Mouse (Mus musculus) limb, embryonic 12.5 days (tissue): Measurements from ENCODE around the gene Tln2. TPM values are rescaled to one million over a fixed set of nuclear protein-coding genes. Genes with fewer than 3 reads are reported as not detected.
A peak's percentile ranks its signal among the peaks of the same experiment; 100 is the strongest.

Experiments
- ATAC-seq: fragments of 200-750 bp; cut with Nextera tagmentation; 2 replicates; pipeline ENCODE4 v1.8.0; 2017; ENCODE audit warnings: low read depth, moderate TSS enrichment; ENCODE audit not compliant: insufficient number of reproducible peaks, insufficient read depth, low FRiP score, low TSS enrichment
- H3K27ac ChIP-seq: fragments of 300-500 bp; sonication (generic); 2 replicates; pipeline ENCODE4 v1.5.1; 2016; ENCODE audit warnings: mild to moderate bottlenecking, moderate library complexity
- H3K27me3 ChIP-seq: fragments of 300-500 bp; sonication (generic); 2 replicates; pipeline ENCODE4 v1.6.1; 2016; ENCODE audit warnings: mild to moderate bottlenecking, moderate library complexity
- H3K36me3 ChIP-seq: fragments of 300-500 bp; sonication (generic); 2 replicates; pipeline ENCODE4 v1.6.1; 2016; ENCODE audit warnings: mild to moderate bottlenecking, moderate library complexity
- H3K4me1 ChIP-seq: fragments of 300-500 bp; sonication (generic); replicated peaks from 2 replicates; pipeline ENCODE4 v1.6.1; 2016
- H3K4me2 ChIP-seq: fragments of 300-500 bp; sonication (generic); 2 replicates; pipeline ENCODE4 v1.6.1; 2016; ENCODE audit warnings: mild to moderate bottlenecking, moderate library complexity
- H3K4me3 ChIP-seq: fragments of 300-500 bp; sonication (generic); replicated peaks from 2 replicates; pipeline ENCODE4 v1.5.1; 2016; ENCODE audit warnings: mild to moderate bottlenecking
- H3K9ac ChIP-seq: fragments of 300-500 bp; sonication (generic); replicated peaks from 2 replicates; pipeline ENCODE4 v1.6.1; 2016; ENCODE audit warnings: mild to moderate bottlenecking, moderate library complexity
- H3K9me3 ChIP-seq: fragments of 300-500 bp; sonication (generic); 2 replicates; pipeline ENCODE4 v1.6.1; 2016; ENCODE audit warnings: mild to moderate bottlenecking, moderate library complexity
- WGBS: fragments of 180-500 bp; shearing (Covaris S2); methylation state at CpG from one replicate; pipeline ENCODE4 v1.1.7; 2016; 5-methylcytosine and 5-hydroxymethylcytosine counted together
- polyA plus RNA-seq: library from polyadenylated mRNA; unstranded; fragments of >200 nt; fragmentation: Nextera tagmentation; extraction: Ambion mirVana; gene quantifications from 2 replicates; pipeline ENCODE4 v1.2.1, GENCODE M21; 2016

Tln2 gene
- polyA plus RNA-seq, 1 experiment from 2014 or later, result 37.3 TPM

DNA sequence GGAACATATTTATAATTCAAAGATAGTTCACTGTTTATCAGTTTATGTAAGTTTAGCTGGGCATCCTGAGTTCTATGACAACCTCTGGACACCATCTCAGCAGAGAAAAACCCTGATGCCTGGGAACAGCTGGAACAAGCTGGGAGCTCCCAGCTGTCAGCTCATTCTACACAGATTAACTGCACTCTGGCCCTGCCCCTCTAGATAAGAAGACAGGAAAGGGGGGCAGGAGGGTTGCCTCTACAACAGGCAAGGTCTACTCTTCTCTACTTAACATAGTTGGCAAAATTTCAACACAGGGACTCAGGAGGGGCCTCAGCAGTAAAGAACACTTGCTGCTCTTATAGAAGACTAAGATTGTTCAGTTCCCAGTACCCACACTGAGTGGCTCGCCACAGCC lies 27.0 kb upstream of the Tln2 start:
- H3K9ac ChIP-seq, result no peak overlapping the region
- 82% methylated on average over 1 of the region's 1 CpGs for WGBS
- H3K4me1 ChIP-seq, result peaks cover 13% of the 10 kb centered on the region
- H3K27ac ChIP-seq, result no peak overlapping the region
- H3K4me3 ChIP-seq, result no peak overlapping the region
- H3K4me2 ChIP-seq, result no peak overlapping the region
- no peaks in the 10 kb centered on the region for H3K9me3 ChIP-seq
- H3K27me3 ChIP-seq, result no peaks in the 10 kb centered on the region
- no peaks in the 10 kb centered on the region for H3K36me3 ChIP-seq
- no peak for ATAC-seq

DNA sequence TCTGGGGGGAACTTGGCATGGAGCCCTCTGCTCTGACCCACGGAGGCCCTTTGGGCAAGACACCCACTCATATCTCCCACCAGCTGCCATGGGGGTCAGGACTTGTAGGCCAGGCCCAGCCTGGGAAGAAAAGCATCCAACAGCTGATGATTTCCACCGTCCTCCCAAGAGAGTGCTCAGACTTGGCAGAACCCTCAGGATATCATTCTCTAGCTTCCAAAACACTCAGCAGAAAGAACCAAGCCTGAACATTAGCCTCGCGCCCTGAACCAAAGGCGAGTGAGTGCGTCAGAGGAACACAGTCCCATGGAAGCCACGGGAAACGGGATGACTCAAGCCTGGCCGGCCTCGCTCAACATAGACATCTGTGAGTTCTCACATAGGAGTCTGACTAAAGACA lies 25.4 kb upstream of the Tln2 start:
- Histone ChIP-seq H3K9me3 (no peaks in the 10 kb centered on the region), H3K4me1 (peaks cover 15% of the 10 kb centered on the region), H3K27ac (no peak overlapping the region), H3K36me3 (no peaks in the 10 kb centered on the region), H3K27me3 (no peaks in the 10 kb centered on the region), H3K9ac (no peak overlapping the region), H3K4me3 (no peak overlapping the region), H3K4me2 (no peak overlapping the region)
- WGBS, result 88% methylated on average over 10 of the region's 10 CpGs
- ATAC-seq, result no peak

DNA sequence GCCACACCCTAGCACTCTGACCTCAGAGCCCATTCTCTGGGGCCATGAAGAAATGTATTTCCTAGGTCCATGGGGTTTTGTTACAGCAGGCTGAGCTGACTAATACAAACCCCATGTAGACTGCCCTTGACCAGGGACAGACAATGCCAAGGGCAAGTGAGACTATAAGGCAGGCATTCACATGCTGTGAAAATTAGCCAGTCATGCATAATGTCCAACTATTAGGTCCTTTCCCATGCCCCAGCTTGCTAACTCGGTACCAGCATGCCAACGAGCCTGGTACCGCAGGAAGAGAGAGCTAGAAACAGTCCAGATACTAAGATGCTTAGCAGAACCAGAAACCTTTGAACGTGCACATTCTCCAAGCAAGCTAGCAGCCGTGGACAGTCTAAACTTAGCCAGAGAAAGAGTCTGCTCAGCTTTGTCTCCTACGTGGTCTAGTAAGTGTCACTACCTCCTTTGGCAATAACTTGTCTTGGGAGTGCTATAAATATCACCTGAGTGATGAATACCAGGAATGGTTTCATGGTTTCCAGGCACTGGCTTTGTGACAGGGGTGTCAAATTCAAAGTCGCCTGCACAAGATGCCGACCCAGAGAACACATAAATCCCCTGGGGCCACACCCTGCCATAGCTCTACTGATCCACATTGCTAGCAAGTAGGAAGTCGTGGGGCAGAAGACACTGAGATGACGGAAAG lies 22.2 kb upstream of the Tln2 start:
- ATAC-seq, result no peak
- H3K4me3 ChIP-seq, result no peak overlapping the region
- no peak overlapping the region for H3K9ac ChIP-seq
- H3K27ac ChIP-seq, result 0 out of 2 replicates have a peak overlapping the region, but pooled peaks have one; percentile 29
- no peaks in the 10 kb centered on the region for H3K36me3 ChIP-seq
- H3K27me3 ChIP-seq, result no peaks in the 10 kb centered on the region
- H3K4me2 ChIP-seq, result no peak overlapping the region
- 56% methylated on average over 10 of the region's 10 CpGs for WGBS
- no peaks in the 10 kb centered on the region for H3K9me3 ChIP-seq
- peaks cover 15% of the 10 kb centered on the region for H3K4me1 ChIP-seq

DNA sequence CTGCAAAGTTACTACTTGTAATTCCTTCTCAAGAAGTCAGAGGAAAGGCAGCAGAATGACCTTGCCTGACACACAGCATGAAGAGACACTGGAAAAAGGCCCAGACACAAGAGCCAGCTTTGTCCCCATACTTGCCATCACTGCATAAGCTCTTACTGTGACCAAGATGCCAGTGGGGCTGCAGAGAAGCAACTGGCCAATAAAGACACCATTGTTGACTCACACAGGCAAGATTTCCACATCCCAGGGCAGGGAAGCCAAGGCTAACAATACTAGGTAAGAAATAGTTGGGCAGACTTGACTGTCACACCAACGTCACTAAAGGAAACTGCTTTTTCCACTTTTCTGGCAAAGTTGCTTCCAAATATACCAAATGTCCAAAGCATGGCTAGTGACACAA lies 20.0 kb upstream of the Tln2 start:
- Histone ChIP-seq H3K9me3 (no peaks in the 10 kb centered on the region), H3K9ac (no peak overlapping the region), H3K4me1 (peaks cover 20% of the 10 kb centered on the region), H3K36me3 (no peaks in the 10 kb centered on the region), H3K4me3 (no peak overlapping the region), H3K4me2 (no peak overlapping the region), H3K27me3 (no peaks in the 10 kb centered on the region), H3K27ac (no peak overlapping the region)
- WGBS, result 89% methylated on average over 1 of the region's 1 CpGs
- ATAC-seq, result no peak

DNA sequence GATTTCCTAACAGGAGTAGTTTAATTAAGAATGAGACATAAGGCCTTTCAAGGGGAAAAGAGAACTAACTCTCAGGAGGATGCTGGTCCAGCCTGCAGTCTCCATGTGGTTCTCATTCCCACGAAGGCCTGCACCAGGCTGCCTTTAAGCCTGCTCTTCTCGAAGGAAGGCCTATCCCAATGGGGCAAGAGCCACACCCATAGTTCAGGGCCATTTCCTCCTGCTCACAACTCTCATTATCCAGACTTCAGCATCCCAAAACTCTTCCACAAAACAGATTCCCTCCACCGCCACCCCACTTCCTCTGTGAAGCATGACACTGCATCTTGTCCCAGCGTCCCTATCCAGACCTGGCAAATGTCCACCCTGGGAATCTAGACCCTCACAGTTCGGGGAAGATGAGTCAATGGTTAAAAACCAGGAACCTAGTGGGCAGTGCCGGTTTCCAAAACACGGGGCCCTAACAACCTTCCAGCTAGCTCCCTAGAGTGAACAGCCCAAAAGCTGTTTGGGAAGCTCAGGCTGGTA lies 15.3 kb upstream of the Tln2 start:
- H3K9ac ChIP-seq, result no peak overlapping the region
- no peaks in the 10 kb centered on the region for H3K9me3 ChIP-seq
- no peak for ATAC-seq
- H3K27ac ChIP-seq, result no peak overlapping the region
- WGBS, result 67% methylated on average over 7 of the region's 7 CpGs
- H3K36me3 ChIP-seq, result no peaks in the 10 kb centered on the region
- no peak overlapping the region for H3K4me3 ChIP-seq
- peaks cover 22% of the 10 kb centered on the region for H3K4me1 ChIP-seq
- H3K27me3 ChIP-seq, result no peaks in the 10 kb centered on the region
- H3K4me2 ChIP-seq, result no peak overlapping the region

DNA sequence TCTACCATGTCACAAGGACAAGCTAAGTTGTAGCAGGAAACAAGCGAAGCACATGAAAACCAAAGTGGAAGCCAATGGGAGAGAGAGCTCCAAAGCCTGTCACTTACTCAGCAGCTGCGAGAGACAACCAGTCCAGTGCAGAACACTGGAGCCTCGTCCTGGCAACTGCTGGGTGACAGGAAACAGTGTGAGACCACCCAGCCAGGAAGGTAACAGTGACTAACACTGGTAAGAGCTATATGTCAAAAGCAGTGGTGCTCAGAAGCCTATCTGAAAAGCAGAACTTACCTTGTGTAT lies 14.1 kb upstream of the Tln2 start:
- Histone ChIP-seq H3K9ac (no peak overlapping the region), H3K4me1 (peaks cover 22% of the 10 kb centered on the region)
- 37% methylated on average over 3 of the region's 3 CpGs for WGBS

DNA sequence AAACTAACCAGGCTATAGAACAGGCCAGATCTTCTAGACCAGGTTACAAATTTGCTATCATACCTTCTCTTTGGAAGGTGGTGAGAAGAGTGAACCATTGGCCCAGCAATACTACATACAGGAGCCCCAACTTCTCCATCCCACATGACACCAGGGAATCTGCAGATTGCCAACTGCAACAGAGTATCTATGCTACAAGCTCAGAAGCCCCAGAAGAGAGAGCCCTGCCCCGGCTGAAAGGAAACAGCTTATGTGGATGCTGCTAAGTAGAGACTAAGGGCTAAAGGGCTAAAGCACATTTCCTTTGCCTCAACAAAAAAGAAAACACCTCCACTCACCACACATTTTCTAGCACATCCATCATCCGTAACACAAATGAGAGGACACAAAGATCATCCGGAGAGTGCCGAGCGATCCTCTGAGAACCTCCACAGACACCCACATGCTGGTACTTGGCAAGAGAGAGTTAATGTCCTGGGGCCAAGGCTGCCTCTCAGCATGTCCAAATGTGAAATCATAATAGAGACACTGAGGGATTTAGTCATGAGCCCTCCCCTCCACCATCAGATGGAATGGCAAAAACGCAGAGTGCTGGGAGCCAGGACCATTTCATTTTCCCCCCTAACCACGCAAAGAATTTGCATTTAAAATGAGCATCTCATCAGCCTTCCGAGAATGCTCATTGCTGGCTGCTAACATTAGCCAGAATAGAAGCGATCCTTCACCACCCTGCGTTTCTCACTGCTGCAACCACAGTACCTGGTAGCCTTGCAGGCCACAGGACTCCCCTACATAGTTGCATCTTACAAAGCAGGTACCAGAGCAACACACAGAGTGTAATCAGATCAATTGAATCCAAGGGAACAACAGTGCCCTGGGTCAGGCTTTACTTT lies 13.5 kb upstream of the Tln2 start:
- 70% methylated on average over 10 of the region's 10 CpGs for WGBS
- H3K9ac ChIP-seq, result no peak overlapping the region

More for the DNA sequence above, 14.1 kb upstream of the Tln2 start:
- ATAC-seq, result no peak
- no peak overlapping the region for H3K4me2 ChIP-seq
- no peaks in the 10 kb centered on the region for H3K27me3 ChIP-seq
- H3K4me3 ChIP-seq, result no peak overlapping the region
- no peaks in the 10 kb centered on the region for H3K9me3 ChIP-seq
- no peak overlapping the region for H3K27ac ChIP-seq
- no peaks in the 10 kb centered on the region for H3K36me3 ChIP-seq

DNA sequence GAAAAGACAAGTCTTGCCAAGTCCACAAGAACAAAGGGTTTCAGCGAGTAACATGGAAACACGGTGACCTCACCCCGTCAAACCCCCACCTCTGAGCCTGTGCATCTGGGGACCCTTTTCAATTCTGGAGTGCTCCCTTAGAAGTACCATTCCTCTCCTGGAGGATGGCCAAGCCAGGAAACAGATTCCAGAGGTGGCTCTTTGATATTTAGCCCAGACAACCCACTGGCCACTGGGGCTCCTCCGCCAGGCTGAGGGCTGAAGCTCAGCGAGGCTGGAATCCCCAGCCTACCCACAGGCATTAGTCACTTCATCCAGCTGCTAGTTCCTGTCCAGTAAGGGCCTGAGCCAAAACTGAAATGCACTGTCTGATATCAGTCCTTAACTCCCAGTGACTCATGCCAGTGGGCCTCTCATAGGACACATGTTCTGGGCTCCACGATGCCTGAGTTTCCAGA lies 6.3 kb upstream of the Tln2 start:
- H3K4me1 ChIP-seq, result peaks cover 6% of the 10 kb centered on the region; the same call in 1 of the 2 replicates
- no peak for ATAC-seq
- H3K9me3 ChIP-seq, result no peaks in the 10 kb centered on the region
- 85% methylated on average over 6 of the region's 6 CpGs for WGBS
- H3K27ac ChIP-seq, result 0 out of 2 replicates have a peak overlapping the region, but pooled peaks have one; percentile 35
- no peaks in the 10 kb centered on the region for H3K36me3 ChIP-seq
- no peaks in the 10 kb centered on the region for H3K27me3 ChIP-seq
- no peak overlapping the region for H3K4me2 ChIP-seq
- no peak overlapping the region for H3K9ac ChIP-seq
- no peak overlapping the region for H3K4me3 ChIP-seq

More for the DNA sequence above, 13.5 kb upstream of the Tln2 start:
- Histone ChIP-seq H3K4me3 (no peak overlapping the region), H3K4me2 (no peak overlapping the region), H3K36me3 (no peaks in the 10 kb centered on the region), H3K27me3 (no peaks in the 10 kb centered on the region), H3K9me3 (no peaks in the 10 kb centered on the region), H3K4me1 (peaks cover 22% of the 10 kb centered on the region), H3K27ac (no peak overlapping the region)
- no peak for ATAC-seq

DNA sequence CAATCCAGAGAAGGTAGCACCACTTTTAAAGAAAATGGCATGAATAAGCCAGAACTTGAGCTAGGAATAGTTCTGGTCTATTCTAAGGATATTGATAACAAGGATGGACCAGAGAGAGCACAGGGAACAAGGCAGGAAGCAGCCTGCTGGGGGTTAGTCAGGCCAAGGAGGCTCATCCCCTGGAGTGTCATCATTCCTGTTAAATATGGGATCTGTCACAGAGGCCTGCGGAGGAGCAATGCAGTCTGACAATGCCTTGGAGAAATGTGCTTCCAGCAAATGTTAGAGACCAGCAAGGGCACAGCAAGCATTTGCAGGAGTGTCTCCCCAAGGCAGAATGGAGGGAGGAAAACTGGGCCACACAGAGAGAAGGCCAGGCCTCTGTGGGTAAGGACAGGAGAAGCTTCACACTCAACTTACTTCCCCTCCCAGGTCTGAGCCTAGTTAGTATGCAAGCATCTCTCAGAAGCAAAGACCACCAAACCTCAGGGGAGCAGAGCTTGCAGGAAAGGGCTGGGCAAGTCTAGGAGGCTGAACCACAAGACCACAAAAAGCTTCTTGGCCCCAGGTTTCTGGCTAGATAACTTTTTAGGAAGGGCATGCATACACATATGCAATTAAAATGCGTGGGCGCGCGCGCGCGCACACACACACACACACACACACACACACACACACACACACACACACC lies 9.5 kb downstream of the Tln2 start:
- H3K9ac ChIP-seq, result no peak overlapping the region
- peaks cover 9% of the 10 kb centered on the region; the same call in 1 of the 2 replicates for H3K36me3 ChIP-seq
- no peaks in the 10 kb centered on the region for H3K9me3 ChIP-seq
- H3K4me2 ChIP-seq, result no peak overlapping the region
- H3K4me1 ChIP-seq, result peaks cover 20% of the 10 kb centered on the region
- H3K27ac ChIP-seq, result peak overlapping the region; percentile 82
- H3K4me3 ChIP-seq, result no peak overlapping the region
- ATAC-seq, result no peak
- WGBS, result 89% methylated on average over 8 of the region's 8 CpGs
- H3K27me3 ChIP-seq, result no peaks in the 10 kb centered on the region

DNA sequence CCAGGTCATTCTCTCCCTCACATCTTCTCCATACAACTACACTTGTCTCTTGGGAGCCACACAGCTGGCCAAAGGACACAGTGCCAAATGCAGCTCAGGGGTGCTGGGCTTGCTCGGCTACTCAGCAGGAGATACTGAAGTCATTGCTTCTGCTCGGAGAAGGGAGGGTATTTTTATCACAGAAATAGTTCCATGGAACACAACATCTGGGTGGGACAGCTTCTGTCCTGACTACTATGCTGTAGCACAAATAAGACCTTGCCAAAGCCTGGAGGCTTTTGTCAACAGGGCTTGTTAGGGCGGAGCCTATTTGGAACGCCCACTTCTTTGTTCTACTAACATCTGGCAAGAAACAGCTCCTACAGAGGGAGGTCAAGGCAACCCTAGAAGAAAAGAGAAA lies 10.2 kb downstream of the Tln2 start:
- Histone ChIP-seq H3K4me2 (no peak overlapping the region), H3K36me3 (peaks cover 9% of the 10 kb centered on the region; the same call in 1 of the 2 replicates), H3K4me3 (no peak overlapping the region), H3K9me3 (no peaks in the 10 kb centered on the region), H3K27ac (peak overlapping the region; percentile 82), H3K9ac (no peak overlapping the region), H3K27me3 (no peaks in the 10 kb centered on the region), H3K4me1 (peaks cover 20% of the 10 kb centered on the region)
- 30% methylated on average over 4 of the region's 4 CpGs for WGBS
- no peak for ATAC-seq

DNA sequence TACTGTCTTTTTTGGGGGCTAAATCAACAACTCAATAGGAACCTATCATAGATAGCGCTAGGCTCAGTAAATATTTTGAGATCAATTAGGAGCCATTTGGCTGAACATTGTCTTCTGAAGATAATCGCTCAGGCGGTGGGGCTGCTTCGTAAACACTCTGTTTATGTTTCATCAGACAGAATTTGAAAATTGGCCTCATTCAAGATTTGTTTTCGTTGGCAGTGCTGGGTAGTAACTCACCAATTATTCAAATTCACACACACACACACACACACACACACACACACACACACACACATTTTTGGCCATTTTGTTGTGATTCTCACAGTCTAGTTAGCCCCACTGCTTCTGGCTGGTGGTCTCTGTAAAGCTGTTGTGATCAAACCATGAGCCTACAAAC lies 12.9 kb downstream of the Tln2 start:
- no peak for ATAC-seq
- no peaks in the 10 kb centered on the region for H3K9me3 ChIP-seq
- WGBS, result 91% methylated on average over 5 of the region's 5 CpGs
- peaks cover under 1% of the 10 kb centered on the region; the same call in 1 of the 2 replicates for H3K36me3 ChIP-seq
- H3K9ac ChIP-seq, result no peak overlapping the region
- H3K4me2 ChIP-seq, result no peak overlapping the region
- H3K4me3 ChIP-seq, result no peak overlapping the region
- H3K4me1 ChIP-seq, result peaks cover 27% of the 10 kb centered on the region
- no peak overlapping the region for H3K27ac ChIP-seq
- no peaks in the 10 kb centered on the region for H3K27me3 ChIP-seq
